Mouse (Mus musculus): ENCODE data around the gene Grem1.

- TF ChIP-seq POLR2A (IDR thresholded peaks at IDR 0.05; ENCODE audit: insufficient read depth, low read depth, low read length) (no peak), CTCF (IDR thresholded peaks at IDR 0.05; ENCODE audit: insufficient read depth, low read depth, low read length) (no peak)
Observed at GRCm38 (mm10) chr2:113781107-113781506, 22.7 kb upstream of the Grem1 start.

All from olfactory bulb, adult 2 months (tissue).